Mouse (Mus musculus) embryo, embryonic 11.5 days (tissue): ENCODE measurements around the gene Lor.

Experiments used
- DNase-seq: peaks from one replicate; pipeline ENCODE4 v3.0.0-alpha.2; 2012; ENCODE audit warnings: low read depth, low spot score

Gene Lor

GRCm38 (mm10) chr3:92083042-92083441, at the start of gene Lor:
Gene Lor (minus strand): TSS chr3:92083142.
- no peak for DNase-seq

- DNase-seq, result no peak
Observed at GRCm38 (mm10) chr3:92123847-92124246, 40.9 kb upstream of the Lor start, which contains the start of gene Prr9. Gene Prr9 (minus strand): TSS chr3:92123947.

- no peak for DNase-seq
Observed at GRCm38 (mm10) chr3:92120902-92121301, 38.0 kb upstream of the Lor start.

GRCm38 (mm10) chr3:92117930-92118329, 35.0 kb upstream of the Lor start:
- DNase-seq, result peak; percentile 14

- no peak for DNase-seq
Observed at GRCm38 (mm10) chr3:92111526-92111925, 28.6 kb upstream of the Lor start.

GRCm38 (mm10) chr3:92110790-92111189, 27.8 kb upstream of the Lor start:
- no peak for DNase-seq

GRCm38 (mm10) chr3:92106582-92106981, 23.6 kb upstream of the Lor start:
- peak; percentile 17 for DNase-seq

GRCm38 (mm10) chr3:92081285-92081931, 1.5 kb downstream of the Lor start:
- DNase-seq, result peak; percentile 24

GRCm38 (mm10) chr3:92080462-92081284, 2.3 kb downstream of the Lor start:
- DNase-seq, result peak; percentile 19

- DNase-seq, result peak; percentile 5
Observed at GRCm38 (mm10) chr3:92050382-92051054, 32.4 kb downstream of the Lor start.

- DNase-seq, result no peak
Observed at GRCm38 (mm10) chr3:92033892-92034291, 49.0 kb downstream of the Lor start.

- no peak for DNase-seq
Observed at GRCm38 (mm10) chr3:92033203-92033602, 49.7 kb downstream of the Lor start.
